Mouse (Mus musculus) layer of hippocampus, adult 11-12 months (tissue): Measurements from ENCODE around the gene Tctex1d2.

Experiments used
- DNase-seq: peaks from one replicate; pipeline ENCODE4 v3.0.0; 2022; ENCODE audit warnings: low spot score

Tctex1d2 gene

GRCm38 (mm10) chr16:32419517-32420483 is at the start of gene Tctex1d2:
Gene Tctex1d2 (plus strand): TSS chr16:32419702.
- peak; percentile 95 for DNase-seq

- peak; percentile 53 for DNase-seq
Measured at GRCm38 (mm10) chr16:32371351-32371750, 48.2 kb upstream of the Tctex1d2 start.

- DNase-seq: no peak
Measured at GRCm38 (mm10) chr16:32379575-32379974, 39.9 kb upstream of the Tctex1d2 start.

- DNase-seq: no peak
Measured at GRCm38 (mm10) chr16:32382901-32383300, 36.6 kb upstream of the Tctex1d2 start.

GRCm38 (mm10) chr16:32384885-32385284 is 34.6 kb upstream of the Tctex1d2 start:
- DNase-seq: no peak

- no peak for DNase-seq
Measured at GRCm38 (mm10) chr16:32386826-32387225, 32.7 kb upstream of the Tctex1d2 start.

GRCm38 (mm10) chr16:32389049-32389448 is 30.5 kb upstream of the Tctex1d2 start:
- DNase-seq: no peak

GRCm38 (mm10) chr16:32389841-32390240 is 29.7 kb upstream of the Tctex1d2 start:
- no peak for DNase-seq

- DNase-seq: no peak
Measured at GRCm38 (mm10) chr16:32390882-32391281, 28.6 kb upstream of the Tctex1d2 start.

- DNase-seq: no peak
Measured at GRCm38 (mm10) chr16:32395679-32396540, 23.6 kb upstream of the Tctex1d2 start.

GRCm38 (mm10) chr16:32396541-32396835 is 23.0 kb upstream of the Tctex1d2 start:
- no peak for DNase-seq

GRCm38 (mm10) chr16:32398206-32398605 is 21.3 kb upstream of the Tctex1d2 start:
- DNase-seq: no peak

- DNase-seq: no peak
Measured at GRCm38 (mm10) chr16:32400267-32400666, 19.2 kb upstream of the Tctex1d2 start, which contains the start of gene Tm4sf19. Gene Tm4sf19 (plus strand): TSS chr16:32400506.

GRCm38 (mm10) chr16:32401335-32401965 is 18.1 kb upstream of the Tctex1d2 start:
- no peak for DNase-seq

GRCm38 (mm10) chr16:32402818-32403217 is 16.7 kb upstream of the Tctex1d2 start:
- no peak for DNase-seq

GRCm38 (mm10) chr16:32405716-32406115 is 13.8 kb upstream of the Tctex1d2 start:
- no peak for DNase-seq

- no peak for DNase-seq
Measured at GRCm38 (mm10) chr16:32406671-32407070, 12.8 kb upstream of the Tctex1d2 start.

- no peak for DNase-seq
Measured at GRCm38 (mm10) chr16:32407730-32408129, 11.8 kb upstream of the Tctex1d2 start.

- no peak for DNase-seq
Measured at GRCm38 (mm10) chr16:32417457-32417856, 2.0 kb upstream of the Tctex1d2 start.

- DNase-seq: no peak
Measured at GRCm38 (mm10) chr16:32427506-32427905, 8.0 kb downstream of the Tctex1d2 start.

GRCm38 (mm10) chr16:32430474-32431046 is 11.1 kb downstream of the Tctex1d2 start, which contains the start of gene Pcyt1a:
Gene Pcyt1a (plus strand): TSS chr16:32430921.
- peak; percentile 92 for DNase-seq
